Mouse (Mus musculus): ENCODE data around the gene Stag2.

DNA sequence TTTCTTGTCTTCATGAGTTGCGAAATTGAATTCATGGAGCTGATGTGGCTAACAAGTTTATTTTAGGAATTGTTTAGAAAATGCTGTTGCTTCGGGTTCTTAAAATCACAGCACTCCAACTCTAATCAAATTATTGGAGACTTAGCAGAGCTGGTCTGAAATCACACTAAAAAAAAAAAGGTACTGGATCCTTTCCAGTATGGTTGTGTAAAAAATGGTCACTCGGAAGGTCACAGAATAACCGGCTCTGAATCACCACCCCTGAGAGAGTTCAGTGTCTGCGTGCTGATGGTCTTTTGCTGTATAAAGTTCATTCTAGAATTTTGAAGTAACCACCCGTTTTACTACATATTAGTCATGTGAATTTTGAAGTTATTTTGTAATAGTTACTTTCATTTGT lies 42.0 kb upstream of the Stag2 start:
- TF ChIP-seq CTCF (IDR thresholded peaks at IDR 0.05; ENCODE audit: low read depth) (no peak), EP300 (optimal IDR thresholded peaks at IDR 0.05) (no peak)

Data from stomach, postnatal 0 days (tissue).